Mouse (Mus musculus): Measurements from ENCODE around the gene Sgcd. TPM values are rescaled to one million over a fixed set of nuclear protein-coding genes. Genes with fewer than 3 reads are reported as not detected.
A peak's percentile ranks its signal among the peaks of the same experiment; 100 is the strongest.

The Sgcd gene
- 11.0 and 14.5 TPM in 2 replicates for total RNA-seq (2021)
- long read RNA-seq, experiment 1, partial matches to known transcripts: 0 of 2 reads
- long read RNA-seq, experiment 1, other reads (novel, unspliced or antisense): 0 of 2 reads
- long read RNA-seq, experiment 2, partial matches to known transcripts: 0 of 4 reads
- long read RNA-seq, experiment 2, other reads (novel, unspliced or antisense): 1 of 4 reads

DNA sequence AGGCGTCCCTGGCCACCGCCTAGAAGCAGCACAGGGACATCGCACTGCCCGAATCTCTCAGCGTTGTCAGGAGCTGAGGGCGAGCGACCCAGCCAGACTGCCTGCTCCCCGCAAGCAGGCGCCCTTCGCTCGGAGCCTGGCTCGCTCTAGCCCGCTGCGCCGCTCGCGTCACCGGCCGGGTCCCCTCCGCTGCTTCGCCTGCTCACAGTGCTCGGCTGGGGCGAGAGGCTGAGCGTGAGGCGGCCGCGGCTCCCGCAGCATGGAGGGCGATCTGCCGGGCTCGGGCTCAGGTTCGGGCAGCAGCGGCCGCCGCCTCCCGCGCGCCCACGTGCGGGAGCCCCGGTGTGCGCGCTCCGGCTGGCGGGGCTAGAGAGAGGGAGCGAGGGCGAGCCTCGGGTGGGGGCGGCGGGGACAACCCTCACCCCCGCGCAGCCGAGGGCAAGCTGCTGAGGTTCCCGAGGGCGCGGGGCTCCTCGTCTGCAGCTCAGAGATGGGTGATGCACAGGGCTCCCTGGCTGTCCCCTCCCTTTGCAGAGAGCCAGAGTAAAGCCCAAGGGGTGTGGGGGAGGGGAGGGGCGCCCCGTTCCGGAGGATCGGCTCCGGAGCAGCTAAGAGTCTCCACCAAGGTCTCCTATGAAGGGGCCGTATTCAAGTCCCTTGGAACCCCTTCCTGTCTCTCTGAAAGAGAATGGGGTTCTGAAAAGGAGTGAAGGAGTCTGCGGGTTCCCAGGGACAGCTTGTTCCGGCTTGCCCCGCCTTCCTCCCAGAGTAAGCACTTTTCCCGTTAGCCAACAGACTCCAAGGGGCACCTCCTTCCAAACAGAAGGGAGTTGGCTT, at the start of gene Sgcd:
Gene Sgcd (minus strand): TSS at position 273 of the 837 bp plus-strand sequence.
- peak; percentile 50 for DNase-seq

DNA sequence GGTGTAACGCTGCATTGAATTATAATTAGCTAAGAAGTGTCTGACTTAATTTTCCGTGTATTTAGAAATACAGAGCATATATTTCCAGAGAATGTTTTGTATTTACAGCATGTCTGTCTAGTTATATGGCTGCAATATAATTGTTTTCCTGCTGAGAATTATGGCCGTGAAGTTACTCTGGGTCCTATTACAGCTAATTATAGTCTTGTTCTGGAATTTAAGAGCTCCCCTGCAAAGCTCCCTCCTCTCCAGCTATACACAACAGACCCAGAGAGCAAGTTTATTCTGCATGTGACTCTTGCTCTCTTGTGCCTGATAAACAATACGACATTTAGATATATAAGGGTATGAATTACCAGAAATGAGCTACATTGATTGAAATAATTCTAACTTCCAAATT, 49.3 kb upstream of the Sgcd start:
- DNase-seq: no peak

DNA sequence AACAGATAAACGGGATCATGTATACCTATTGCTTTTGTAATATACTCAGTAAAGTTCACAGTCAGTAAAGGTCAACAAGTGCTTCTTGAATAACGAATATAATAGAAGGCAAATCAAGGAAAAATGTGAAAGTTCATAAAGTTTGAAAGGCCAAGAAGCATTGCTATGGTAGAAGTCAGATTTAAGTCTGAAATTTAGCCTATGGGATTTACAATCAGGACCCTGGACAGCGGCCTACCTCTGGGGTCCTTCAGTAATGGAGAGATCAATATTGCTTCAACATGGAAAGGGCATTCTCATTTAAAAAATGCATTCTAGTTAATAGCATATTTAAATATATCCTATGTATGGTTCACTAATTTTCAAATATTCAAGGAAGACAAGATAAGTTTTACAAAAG, 24.1 kb upstream of the Sgcd start:
- no peak for DNase-seq

DNA sequence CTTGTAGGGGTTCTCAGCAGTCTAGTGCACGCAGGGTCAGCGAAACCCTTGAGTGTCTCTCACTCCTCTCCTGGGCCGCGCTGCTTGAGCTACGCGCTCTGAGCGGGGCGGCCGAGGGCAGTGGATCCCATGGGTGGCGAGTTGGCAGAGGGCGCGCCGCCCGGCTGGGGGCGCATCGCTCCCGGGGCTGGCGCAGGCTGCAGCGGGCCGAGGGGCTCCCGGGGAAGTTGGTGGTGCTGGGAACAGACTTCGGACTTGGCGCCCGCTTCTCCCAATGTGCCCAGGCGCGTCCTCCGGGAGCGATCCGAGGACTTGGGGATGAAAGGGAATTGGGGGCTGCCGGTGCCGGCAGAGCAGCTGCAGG, 454 bp downstream of the Sgcd start:
- no peak for DNase-seq

DNA sequence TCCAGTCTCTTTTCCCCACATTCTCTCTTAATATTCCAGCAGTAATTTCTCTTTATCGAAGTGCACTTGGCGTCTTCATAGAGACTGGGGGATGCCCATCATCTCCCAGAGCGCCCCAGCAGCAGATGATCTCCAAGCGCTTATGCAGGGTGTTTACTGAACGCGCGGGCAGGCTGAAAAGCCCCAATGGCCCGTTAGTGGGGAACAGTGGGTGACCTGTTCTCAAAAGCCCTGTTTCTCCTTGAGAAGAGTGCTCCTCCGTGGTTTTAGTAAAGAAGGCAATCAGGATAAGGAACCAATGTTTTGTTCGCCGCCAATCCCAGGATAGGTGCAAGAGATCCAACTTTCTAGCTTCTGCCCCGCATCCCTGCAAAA, 889 bp downstream of the Sgcd start:
- DNase-seq: no peak

DNA sequence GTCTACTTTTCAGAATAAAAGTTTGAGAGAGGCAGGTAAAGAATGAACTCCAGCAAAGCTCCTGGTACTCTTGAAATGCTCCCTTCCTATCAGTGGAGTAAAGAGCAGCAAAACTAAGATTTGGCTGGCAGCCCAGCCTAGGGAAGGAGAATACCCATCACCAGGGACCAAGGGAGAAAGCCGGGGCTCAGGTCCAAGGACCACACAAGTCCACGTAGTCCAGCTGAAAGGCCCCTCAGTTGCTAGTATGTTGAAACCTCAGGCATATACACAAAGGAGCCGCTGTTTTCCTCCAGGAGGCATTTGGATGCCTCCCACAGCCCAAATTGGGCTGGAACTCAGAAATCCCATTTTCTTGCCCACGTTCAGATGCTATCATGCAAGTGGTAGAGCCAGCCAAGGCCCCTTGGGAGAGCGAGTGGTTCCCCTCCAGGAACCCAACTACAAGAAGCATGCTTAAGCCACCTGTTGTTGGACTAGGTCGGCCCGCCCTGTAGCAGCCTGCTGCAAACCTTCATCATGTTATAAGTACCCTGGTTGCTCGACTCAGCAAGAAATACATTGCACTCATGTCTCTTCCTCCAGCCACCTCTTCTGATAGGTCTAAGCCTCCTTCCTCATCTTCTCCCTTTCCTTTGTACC, 1.4 kb downstream of the Sgcd start:
- DNase-seq: no peak

DNA sequence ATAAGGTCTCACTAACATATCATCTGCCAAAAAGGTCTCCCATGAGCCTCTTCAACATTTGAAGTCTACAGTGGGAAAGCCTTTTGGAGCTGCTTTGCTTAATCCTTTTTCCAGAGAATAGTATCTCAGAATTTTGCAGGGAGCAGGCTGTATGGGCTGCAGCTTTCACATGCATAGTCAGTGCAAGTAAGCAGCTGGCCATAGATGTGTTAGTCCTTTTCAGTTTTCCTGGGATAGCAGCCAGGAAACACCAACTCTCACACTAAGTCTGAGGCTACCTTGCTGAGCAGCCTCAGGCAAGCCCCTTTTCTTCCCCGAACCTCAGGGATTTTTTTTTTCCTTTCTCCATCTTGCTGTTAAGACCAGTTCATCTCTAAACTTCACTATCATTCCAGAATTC, 6.6 kb downstream of the Sgcd start:
- no peak for DNase-seq

DNA sequence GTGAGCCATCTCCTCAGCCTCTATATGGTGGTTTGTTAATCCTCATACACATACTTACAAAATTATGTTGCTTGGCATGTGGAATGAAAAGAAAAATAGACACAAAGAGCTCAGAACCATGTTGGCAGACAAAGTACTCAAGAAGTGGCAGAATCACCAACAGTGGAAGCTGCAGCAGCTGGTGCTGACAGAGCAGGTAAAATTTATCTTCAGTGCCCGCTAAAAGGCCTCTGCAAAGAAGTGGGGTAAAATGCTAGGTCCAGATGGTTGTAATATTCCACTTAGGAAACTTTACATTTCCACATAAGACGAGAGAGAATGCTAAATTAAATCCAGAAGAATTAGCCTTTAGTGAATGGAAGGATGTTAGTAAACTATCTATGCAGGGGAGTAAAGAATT, 7.7 kb downstream of the Sgcd start:
- DNase-seq: no peak

DNA sequence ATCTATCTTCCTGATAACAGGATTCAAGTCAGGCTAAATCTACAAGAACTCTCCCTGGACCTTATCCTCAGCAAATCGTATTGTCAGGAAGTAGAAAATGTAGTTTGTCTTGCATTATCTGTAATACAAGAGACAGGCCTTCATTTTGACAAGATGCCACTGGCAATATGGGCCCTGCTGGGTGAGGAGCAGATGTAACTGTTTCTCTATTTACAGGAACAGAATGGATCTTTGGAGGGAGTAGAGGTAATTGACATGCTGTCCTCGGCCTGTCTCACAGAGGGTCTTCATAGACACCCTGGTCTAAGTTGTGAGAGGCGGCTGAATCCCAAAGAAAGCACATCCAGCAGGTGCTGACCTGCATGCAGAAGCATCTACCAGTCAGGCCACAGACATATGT, 35.5 kb downstream of the Sgcd start:
- no peak for DNase-seq

DNA sequence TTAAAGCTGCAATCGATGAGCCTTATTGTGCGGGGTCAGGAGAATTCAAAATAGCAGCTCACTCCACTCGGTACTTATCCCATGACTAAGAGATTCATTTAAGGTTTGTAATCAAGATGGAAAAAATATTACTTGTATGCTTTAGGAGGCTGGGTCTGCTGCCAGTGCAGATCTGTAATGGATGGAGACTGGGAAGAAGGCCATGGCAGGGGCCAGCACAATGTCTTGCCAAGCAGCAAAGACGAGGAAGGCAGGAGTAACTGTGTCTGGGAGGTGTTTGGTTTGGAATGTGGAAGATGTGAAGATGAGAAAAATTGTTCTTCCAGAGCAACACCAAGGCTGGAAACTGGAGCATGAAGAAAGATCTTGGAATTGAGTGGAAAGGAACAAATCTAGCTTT, 36.4 kb downstream of the Sgcd start:
- DNase-seq: no peak

DNA sequence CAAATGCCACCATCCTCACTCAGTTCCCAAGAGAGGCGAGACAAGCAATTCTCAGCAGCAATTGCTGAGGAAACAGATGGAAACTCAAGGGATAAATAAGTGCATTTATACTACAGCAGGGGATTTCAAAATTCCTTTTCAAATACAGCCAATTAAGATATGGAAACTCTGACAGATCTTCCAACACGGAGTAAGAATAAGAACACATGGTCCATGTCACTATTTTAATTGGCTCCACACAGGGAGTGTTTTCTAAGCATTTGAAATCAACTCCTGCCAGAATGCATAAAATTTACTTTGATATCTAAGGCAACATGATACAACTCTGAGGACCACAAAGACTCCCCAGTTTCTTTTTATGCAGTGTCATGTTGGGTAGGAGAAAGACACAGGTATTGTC, 49.0 kb downstream of the Sgcd start:
- no peak for DNase-seq

DNA sequence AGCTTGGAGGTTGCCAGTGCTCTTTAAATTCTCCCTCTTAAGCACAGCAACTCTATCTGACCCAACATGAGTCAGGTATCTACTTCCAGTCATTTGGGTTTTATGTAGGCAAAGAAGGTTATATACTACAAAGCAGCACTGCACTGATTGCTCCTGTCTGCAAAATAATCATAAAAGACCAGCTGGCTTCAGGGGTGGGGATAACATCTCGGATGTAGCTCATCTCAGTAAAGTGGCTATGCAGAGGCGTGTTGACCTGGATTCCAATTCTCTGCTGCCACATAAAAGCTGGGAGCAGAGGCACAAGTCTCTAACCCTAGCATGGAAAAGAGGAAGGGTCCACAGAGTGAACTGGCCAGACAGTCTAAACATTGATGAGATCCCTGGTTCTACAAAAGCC, 71.2 kb downstream of the Sgcd start:
- no peak for DNase-seq

DNA sequence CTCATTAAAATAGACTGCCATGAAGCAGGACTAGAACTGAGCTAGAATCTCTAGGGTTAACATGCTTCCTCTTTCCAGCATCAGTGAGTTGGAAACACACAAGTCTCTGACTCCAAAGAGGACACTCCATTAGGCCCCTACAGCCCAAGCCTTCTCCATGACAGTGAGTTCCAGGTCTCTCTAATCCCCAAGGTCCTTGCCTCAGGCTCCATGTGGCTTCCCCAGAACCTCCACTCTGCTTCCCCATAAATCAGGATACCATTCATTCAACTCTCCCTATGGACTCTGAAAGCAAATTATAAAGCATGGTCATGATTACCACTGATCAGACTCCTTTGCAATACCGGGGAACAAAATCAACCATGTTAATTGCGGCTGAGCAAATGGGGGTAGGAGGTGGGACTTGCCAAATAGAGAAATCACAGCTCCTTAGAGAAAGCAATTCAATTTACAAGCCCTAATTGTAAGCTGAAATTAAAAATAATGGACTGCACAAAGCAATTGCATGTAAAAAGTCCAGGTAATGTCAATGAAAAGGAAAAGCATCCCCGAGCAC, 97.1 kb downstream of the Sgcd start:
- DNase-seq: no peak

DNA sequence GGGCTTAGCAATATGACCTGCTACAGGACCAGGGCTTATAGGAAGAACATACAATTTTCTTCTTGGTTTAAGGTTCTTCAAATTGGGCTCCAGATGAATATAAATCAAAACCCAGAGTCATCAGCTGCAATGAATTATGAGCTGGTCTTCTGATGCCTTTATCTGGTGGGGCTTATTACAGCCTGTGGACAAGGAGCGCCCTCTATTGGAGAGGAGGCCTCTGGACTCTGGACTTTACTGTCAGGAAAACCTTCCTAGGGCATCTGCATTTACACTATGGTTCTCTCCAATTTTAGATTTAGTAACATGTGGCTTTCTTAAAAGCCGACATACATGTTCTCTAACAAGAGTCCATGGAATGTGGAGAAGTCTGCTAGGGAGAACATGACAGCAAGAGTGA, 98.5 kb downstream of the Sgcd start:
- peak; percentile 22 for DNase-seq

DNA sequence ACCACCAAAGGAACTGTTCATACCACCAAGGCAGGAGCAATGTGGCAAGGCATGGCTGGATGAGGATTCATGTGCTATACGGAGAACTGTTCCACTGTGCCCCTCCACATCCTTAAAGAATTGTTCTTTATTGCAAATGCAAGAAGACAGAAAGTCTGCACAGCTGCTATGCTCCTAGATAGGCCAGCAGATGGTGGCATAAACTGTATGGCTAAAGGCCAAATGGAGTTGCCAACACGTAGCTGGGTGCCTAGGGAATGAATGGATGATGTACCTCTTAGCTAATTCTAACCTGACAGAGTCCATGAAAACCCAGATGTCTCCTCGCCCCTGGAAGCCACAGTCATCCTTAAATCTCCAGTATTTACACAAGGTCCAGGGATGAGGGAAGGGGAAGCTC, 103.5 kb downstream of the Sgcd start:
- DNase-seq: peak; percentile 9

DNA sequence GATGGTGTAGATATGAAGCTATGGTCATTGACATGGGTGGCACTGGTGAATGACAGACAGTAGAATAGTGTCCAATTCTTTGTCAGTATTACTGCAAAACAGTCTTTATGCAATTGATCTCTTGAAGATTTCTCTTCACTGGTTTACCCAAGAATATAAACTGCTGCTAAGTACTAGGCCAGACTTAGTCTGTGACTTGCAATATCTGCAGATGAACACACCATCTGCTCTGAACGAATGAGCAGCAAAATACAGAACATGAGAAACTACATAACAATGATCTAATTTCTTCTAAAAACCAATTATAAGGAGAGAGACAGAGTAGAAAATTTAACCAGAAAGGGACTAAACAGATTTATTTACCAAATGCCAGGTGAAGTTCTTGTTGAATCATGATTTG, 105.2 kb downstream of the Sgcd start:
- no peak for DNase-seq

DNA sequence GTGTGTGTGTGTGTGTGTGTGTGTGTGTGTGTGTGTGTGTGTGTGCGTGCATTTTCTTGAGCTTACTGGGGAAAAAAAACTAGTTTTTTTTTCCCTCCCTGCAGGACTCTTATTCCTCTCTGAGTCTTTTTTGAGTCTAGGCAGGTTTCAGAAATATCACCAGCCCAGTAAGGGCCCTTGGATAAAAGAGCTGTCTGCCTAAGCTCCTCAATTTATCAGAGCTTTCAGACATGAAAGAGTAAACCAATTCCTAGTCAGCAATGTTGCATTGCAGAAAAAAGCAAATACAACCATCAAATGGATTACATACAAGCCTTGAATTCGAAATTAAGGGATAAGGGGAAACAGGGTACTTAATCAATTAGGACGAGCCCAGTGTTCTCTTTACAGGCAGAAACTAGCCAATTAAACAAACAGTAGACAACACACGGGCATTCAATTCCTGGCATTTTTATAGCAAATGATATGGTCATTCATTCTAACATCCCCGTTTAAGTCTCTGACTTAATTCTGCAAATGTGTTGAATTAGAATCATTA, 112.1 kb downstream of the Sgcd start:
- no peak for DNase-seq

DNA sequence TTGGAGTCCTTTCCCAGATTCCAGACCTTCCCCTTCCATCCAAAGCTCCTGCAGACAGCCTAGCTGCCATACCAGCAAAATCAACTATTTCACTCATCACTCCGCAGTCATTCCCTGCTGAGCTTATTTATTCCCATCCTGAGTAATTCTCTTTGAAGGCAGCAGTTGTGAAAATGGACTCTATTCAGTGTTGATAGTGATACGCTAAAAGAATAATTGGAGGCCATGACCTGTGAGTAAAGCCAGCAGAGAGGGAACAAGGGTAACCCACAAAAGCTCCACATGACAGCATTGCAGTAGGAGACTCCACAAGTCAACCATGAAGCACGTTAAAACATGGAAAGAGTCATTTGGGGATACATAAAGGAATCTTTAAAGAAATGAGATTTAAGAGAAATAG, 142.9 kb downstream of the Sgcd start:
- no peak for DNase-seq

DNA sequence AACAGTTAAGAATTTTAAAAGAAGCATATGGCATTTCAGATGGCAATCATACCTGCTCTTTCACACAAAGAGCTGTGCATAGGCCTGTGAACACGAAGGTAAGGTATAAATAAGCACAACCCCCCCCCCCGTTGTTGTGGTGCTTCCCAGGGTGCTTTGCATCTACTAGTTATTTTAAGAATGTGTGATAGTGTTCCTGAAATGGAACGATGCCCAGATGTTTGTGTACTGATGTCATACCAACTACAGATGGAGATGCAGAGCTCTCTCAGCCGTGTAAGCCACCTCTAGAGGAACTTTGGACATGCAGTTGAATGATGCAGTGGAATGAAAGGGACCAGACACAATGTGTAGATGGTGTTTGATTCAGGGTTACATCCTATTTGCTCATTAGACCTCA, 155.5 kb downstream of the Sgcd start:
- no peak for DNase-seq

DNA sequence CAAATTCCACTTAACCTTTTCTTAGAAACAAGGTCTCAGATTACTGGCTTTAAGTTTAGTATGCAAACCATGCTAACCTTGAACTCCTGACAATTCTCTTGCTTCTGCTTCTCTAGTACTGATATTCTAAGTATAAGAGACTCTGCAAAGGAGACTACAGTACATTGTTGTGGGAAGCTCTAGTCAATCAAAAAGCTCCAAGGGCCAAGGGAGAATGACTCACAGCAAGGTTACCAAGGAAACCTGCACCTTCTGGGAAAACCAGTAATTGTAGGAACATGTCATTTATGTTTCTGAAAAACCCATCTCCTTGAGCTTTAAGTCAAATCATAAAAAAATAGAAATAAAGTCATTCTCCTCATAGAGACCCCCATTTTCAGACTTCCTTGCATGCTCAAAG, 178.5 kb downstream of the Sgcd start:
- no peak for DNase-seq

DNA sequence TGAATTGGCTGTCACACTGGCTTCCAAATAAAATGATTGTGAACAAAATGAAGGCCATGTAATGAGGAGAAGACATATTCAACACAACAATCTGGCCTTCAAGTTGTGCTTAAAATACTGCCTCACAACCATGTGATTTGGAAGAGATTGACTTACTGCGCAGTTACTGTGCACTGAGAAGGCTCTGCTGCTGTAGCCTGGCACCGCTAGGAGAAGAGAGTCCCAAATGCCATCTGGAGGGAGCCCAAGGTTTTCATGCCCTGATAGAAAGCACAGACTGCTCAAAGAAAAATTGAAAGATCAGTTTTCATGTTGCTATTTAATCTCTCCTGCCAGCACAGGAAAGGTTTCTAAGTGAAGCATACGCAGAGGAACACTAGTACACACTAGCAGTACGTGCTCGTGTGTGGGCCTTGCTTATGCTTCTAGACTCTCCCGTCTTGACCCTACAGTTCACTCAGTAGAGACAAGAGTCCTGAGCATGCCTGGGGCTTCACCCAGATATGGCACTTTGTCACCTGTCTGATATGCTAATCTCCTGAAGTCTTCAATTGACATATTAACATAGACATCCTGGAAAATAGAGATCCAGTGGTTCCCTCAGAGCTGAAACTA, 184.6 kb downstream of the Sgcd start:
- no peak for DNase-seq

DNA sequence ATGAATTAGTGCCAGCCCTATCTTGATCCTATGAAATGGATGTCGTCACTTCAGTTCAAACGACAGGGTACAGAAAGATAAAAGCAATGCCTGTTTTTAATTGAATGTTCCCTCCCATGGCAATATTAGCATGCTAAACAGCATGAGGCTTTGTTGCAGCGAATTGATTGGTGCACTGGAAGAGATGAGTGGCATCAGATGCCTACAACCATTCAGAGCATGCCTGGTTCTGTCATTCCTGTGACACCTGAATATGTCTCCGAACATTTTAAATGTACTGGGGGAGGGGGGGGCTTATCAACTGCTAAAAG, 210.9 kb downstream of the Sgcd start:
- no peak for DNase-seq
